Mouse (Mus musculus): Measurements from ENCODE around the gene Gm20604. TPM values are rescaled to one million over a fixed set of nuclear protein-coding genes. Genes with fewer than 3 reads are reported as not detected.
A peak's percentile ranks its signal among the peaks of the same experiment; 100 is the strongest.

The Gm20604 gene
- polyA plus RNA-seq, 1 experiment from 2014 or later = 37.6 TPM

DNA sequence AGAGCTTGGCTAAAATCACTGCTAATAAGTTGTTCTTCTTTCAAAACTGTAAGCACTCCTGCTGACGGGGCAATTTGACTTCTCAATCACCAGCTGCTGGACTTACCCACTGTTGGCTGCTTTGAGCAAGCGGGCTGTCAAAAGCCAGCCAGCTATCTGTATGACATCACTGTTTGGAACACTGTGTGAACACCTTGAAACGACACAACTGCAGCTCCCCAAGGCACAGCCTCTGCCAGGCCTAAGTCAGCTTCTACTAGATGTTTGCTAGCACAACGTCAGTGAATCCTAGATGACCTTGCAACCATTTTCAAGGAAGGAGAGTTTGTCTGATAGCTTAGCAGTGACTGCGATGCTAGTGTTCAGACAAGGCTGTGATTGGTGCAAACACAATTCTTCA lies 19.4 kb downstream of the Gm20604 start:
- Histone ChIP-seq H3K4me3 (no peak overlapping the region), H3K4me1 (replicated peaks) (peaks cover 17% of the 10 kb centered on the region), H3K4me2 (no peak overlapping the region), H3K27ac (replicated peaks) (no peak overlapping the region), H3K9ac (no peak overlapping the region), H3K9me3 (no peaks in the 10 kb centered on the region), H3K27me3 (no peaks in the 10 kb centered on the region), H3K36me3 (no peaks in the 10 kb centered on the region)
- no peak for ATAC-seq (ENCODE audit: low read depth)
- WGBS = 83% methylated on average over 5 of the region's 5 CpGs

DNA sequence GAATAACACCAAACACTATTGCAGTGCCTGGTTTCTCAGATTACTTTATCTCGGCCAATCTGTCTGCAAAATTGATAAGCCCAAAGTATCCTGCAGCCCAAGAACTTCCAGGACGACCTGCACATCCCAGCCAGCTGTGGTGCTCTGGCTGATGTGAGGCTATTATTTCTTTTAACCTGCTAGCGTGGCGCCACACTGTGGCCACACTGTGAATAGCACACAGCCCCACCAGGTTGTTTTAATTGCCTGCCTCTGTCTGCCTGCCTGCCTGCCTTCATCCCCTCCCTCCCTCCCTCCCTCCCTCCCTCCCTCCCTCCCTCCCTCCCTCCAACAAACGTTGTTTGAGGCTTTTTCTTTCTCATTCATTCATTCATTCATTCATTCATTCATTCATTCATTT lies 25.1 kb downstream of the Gm20604 start:
- no peaks in the 10 kb centered on the region for H3K36me3 ChIP-seq
- 15% methylated on average over 5 of the region's 5 CpGs for WGBS
- ATAC-seq (ENCODE audit: low read depth) = no peak
- no peaks in the 10 kb centered on the region for H3K27me3 ChIP-seq
- H3K4me3 ChIP-seq = no peak overlapping the region
- no peaks in the 10 kb centered on the region for H3K9me3 ChIP-seq
- H3K27ac ChIP-seq (replicated peaks) = no peak overlapping the region
- H3K4me2 ChIP-seq = no peak overlapping the region
- no peak overlapping the region for H3K9ac ChIP-seq
- peaks cover 26% of the 10 kb centered on the region for H3K4me1 ChIP-seq (replicated peaks)

DNA sequence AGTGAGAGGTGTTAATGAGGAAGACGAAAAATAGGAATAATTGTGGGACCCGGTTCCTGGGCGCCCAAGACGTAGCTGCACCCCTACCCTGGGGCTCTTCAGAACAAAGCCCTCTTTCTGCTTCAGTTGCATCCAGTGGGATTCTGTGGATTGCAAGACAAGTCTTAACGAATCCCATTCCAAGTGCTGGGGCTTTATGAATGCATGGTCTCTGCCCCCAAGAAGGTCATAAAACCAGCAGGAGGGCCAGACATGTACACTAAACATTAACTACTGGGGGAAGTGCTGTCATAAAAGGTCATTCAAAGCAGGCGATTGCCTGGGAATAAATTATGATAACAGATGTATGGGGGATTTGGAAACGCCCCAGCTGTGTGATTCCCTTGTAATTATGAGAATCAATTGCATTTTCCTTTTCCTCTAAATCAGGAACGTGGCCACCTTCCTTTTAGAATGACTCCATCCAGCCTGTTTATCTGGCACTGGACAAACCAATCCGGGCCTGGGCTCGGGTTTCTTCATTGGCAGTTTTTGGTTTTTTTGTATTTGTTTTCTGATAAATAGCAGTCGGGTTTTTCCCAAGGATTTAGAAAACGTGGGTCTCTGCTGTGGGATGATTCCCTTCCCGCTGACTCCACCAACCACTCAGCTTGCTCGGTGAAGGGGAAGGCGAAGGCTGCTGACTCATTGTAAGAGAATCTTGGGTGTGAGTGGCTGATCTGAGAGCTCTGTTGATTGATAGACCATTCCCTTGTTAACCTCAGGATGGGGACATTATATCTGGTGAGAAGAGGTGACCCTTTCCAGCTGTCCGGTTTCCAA lies 27.5 kb downstream of the Gm20604 start:
- H3K36me3 ChIP-seq = no peaks in the 10 kb centered on the region
- no peaks in the 10 kb centered on the region for H3K27me3 ChIP-seq
- WGBS = 9% methylated on average over 16 of the region's 16 CpGs
- H3K27ac ChIP-seq (replicated peaks) = peak overlapping the region; percentile 87
- peak; percentile 78 for ATAC-seq (ENCODE audit: low read depth)
- H3K9ac ChIP-seq = peak overlapping the region; percentile 1
- peak overlapping the region; percentile 24 for H3K4me3 ChIP-seq
- H3K4me2 ChIP-seq = peak overlapping the region; percentile 53
- no peaks in the 10 kb centered on the region for H3K9me3 ChIP-seq
- peaks cover 26% of the 10 kb centered on the region for H3K4me1 ChIP-seq (replicated peaks)

DNA sequence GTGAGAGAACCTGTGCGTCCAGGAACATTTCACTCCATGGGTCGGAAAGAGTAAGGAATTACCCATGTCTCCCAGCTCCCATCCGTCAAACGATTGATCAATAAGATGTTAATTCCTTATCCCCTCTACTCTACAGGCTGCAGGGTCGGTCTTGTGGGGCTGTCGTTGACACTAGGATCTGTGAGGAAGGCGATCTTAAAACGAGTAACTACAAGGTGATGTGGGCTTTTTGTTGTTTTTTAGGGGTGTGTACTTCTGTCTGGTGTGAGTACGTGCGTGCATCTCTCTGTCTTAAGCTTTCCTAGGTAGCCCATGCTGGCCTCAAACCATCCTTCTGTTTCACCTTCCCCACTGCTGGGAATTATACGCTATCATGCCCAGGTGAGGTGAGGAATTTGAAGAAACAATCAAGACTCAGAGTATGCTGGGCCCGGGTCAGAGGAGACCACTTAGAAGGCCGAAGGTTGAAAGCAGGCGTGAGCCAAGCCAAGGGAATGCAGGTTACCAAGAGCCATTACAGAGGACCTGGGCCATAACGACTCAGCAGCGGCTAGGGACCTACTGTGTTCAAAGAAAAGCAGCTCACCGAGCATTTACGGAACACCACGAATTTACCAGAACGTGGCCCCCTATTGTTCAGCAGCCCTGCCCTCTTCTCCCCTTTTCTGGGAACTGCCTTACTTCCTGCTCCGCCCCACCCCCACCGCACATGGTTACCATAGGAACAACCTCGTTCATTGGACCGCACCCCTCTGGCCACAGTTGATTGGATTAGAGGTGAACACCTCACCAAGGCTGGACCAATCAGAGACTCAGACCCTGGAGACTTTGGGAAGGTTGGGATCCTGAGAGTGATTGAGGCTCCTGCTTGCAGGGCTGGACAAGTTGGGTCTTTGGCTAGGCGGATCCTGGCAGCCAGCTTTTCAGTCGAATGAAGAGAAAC lies 28.3 kb downstream of the Gm20604 start:
- Histone ChIP-seq H3K4me1 (replicated peaks) (peaks cover 26% of the 10 kb centered on the region), H3K27me3 (no peaks in the 10 kb centered on the region), H3K36me3 (no peaks in the 10 kb centered on the region), H3K27ac (replicated peaks) (peak overlapping the region; percentile 87), H3K4me3 (peak overlapping the region; percentile 24), H3K4me2 (peak overlapping the region; percentile 53), H3K9ac (peak overlapping the region; percentile 48), H3K9me3 (no peaks in the 10 kb centered on the region)
- ATAC-seq (ENCODE audit: low read depth) = peak; percentile 98
- WGBS = 22% methylated on average over 26 of the region's 26 CpGs

DNA sequence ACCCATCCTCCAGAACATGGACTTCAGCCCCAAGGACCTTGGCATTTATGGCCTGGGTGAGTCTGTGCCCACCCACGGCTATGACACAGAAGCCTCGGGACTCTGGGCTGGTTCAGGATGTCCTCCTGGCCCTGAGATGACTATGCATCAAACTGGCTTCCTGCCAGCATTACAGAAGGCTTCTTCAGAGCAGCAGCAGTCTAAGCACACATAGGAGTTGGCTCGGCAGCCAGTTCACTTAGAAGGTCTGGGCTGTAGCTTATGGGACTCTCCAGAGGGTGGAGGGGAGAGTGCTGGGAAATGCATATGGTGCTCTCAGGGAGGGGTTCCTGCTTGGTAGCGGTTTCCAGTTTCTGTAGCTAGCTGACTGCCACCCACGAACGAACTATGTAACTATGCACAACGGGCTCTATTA lies 32.7 kb downstream of the Gm20604 start:
- no peak overlapping the region for H3K27ac ChIP-seq (replicated peaks)
- no peaks in the 10 kb centered on the region for H3K9me3 ChIP-seq
- 77% methylated on average over 7 of the region's 7 CpGs for WGBS
- peaks cover 12% of the 10 kb centered on the region for H3K4me1 ChIP-seq (replicated peaks)
- no peak overlapping the region for H3K4me2 ChIP-seq
- ATAC-seq (ENCODE audit: low read depth) = no peak
- H3K4me3 ChIP-seq = no peak overlapping the region
- H3K9ac ChIP-seq = no peak overlapping the region
- no peaks in the 10 kb centered on the region for H3K27me3 ChIP-seq
- no peaks in the 10 kb centered on the region for H3K36me3 ChIP-seq

DNA sequence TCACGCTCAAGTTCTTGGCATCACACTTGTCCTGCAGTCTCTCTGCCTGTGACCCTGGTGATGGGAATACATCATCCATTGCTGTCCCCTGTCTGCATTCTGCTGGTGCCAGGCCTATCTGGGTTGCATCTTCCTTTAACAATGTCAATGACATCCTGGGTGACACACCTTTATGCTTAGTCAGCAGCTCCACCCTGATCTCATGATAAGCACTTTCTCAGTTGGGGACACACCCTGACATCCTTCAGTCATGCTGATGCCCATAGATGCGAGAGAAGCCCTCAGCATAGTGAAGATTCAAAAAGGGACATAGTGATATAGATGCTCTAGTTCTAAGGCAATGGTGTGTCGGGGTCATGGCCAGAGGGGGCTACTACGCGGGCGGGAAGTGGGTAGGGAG lies 33.3 kb downstream of the Gm20604 start:
- Histone ChIP-seq H3K9me3 (no peaks in the 10 kb centered on the region), H3K4me2 (no peak overlapping the region), H3K27ac (replicated peaks) (no peak overlapping the region), H3K4me1 (replicated peaks) (peaks cover 7% of the 10 kb centered on the region), H3K4me3 (no peak overlapping the region), H3K36me3 (no peaks in the 10 kb centered on the region), H3K27me3 (no peaks in the 10 kb centered on the region), H3K9ac (no peak overlapping the region)
- ATAC-seq (ENCODE audit: low read depth) = no peak
- WGBS = 94% methylated on average over 6 of the region's 6 CpGs

DNA sequence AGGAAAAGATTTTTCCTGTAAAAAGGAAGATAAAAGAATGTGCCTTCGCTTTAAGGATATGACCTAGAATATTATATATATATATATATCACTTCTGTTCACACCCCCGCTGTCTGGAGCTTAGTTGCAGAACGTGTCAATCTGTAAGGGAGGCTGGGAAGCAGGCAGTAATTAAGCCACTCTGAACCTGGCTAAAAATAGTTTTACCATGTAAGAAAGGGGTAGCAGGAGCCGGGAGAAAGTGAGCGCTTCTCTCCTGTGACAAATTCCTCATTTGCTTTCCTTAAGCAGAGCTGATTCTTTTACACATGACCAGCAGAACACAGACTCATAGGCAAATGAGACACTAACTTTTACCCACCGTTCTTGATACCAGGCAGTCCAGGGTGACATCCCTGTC lies 34.6 kb downstream of the Gm20604 start:
- 83% methylated on average over 6 of the region's 6 CpGs for WGBS

DNA sequence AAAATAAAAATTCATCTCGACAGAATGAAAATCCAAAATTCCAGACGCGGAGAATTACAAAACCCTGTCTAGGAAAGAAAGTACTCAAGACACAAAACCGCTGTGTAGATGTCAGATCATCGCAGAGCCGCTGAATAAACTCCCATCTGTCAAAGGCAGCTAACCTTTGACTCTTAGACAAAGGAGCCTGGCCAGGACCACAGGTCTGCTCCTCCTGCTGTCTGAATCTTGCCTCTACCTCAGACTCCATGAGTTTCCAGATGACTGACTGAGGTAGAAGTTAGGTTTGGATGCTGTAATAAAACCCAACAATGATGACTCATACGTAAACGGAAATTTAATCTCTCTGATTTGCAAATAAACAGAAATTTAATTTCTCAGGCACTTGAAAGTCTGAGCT lies 35.5 kb downstream of the Gm20604 start:
- Histone ChIP-seq H3K4me2 (no peak overlapping the region), H3K9me3 (no peaks in the 10 kb centered on the region), H3K9ac (no peak overlapping the region), H3K27ac (replicated peaks) (no peak overlapping the region), H3K4me3 (no peak overlapping the region), H3K27me3 (no peaks in the 10 kb centered on the region), H3K4me1 (replicated peaks) (peaks cover 5% of the 10 kb centered on the region; the same call in 1 of the 2 replicates), H3K36me3 (no peaks in the 10 kb centered on the region)
- 74% methylated on average over 8 of the region's 8 CpGs for WGBS
- no peak for ATAC-seq (ENCODE audit: low read depth)

More for the DNA sequence above, 34.6 kb downstream of the Gm20604 start:
- no peak for ATAC-seq (ENCODE audit: low read depth)
- Histone ChIP-seq H3K4me1 (replicated peaks) (peaks cover 5% of the 10 kb centered on the region; the same call in 1 of the 2 replicates), H3K9me3 (no peaks in the 10 kb centered on the region), H3K27me3 (no peaks in the 10 kb centered on the region), H3K4me2 (no peak overlapping the region), H3K4me3 (no peak overlapping the region), H3K9ac (no peak overlapping the region), H3K27ac (replicated peaks) (no peak overlapping the region), H3K36me3 (no peaks in the 10 kb centered on the region)

DNA sequence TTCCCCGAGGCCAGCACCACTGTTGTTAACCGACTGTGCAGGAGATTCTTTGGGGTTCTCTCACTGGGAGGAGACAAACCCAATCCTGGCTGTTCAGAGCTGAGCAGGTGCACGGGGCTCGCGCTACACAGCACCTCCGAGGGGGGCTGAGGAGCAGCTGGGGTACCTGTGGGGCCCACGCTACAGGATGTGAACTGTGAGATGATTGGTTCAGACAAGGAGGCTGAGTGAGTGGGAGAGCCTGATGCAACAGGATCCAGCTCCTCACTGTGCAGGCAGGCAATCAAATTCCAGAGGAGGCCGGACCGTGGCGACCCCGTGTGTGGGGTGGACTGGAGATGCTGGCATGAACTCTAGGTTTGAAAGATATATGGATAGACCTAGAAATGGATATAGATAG lies 36.0 kb downstream of the Gm20604 start:
- no peak overlapping the region for H3K4me2 ChIP-seq
- no peaks in the 10 kb centered on the region for H3K36me3 ChIP-seq
- no peak overlapping the region for H3K4me3 ChIP-seq
- H3K9me3 ChIP-seq = no peaks in the 10 kb centered on the region
- WGBS = 54% methylated on average over 11 of the region's 11 CpGs
- no peaks in the 10 kb centered on the region for H3K27me3 ChIP-seq
- H3K27ac ChIP-seq (replicated peaks) = no peak overlapping the region
- H3K9ac ChIP-seq = no peak overlapping the region
- ATAC-seq (ENCODE audit: low read depth) = no peak
- peaks cover 5% of the 10 kb centered on the region; the same call in 1 of the 2 replicates for H3K4me1 ChIP-seq (replicated peaks)

DNA sequence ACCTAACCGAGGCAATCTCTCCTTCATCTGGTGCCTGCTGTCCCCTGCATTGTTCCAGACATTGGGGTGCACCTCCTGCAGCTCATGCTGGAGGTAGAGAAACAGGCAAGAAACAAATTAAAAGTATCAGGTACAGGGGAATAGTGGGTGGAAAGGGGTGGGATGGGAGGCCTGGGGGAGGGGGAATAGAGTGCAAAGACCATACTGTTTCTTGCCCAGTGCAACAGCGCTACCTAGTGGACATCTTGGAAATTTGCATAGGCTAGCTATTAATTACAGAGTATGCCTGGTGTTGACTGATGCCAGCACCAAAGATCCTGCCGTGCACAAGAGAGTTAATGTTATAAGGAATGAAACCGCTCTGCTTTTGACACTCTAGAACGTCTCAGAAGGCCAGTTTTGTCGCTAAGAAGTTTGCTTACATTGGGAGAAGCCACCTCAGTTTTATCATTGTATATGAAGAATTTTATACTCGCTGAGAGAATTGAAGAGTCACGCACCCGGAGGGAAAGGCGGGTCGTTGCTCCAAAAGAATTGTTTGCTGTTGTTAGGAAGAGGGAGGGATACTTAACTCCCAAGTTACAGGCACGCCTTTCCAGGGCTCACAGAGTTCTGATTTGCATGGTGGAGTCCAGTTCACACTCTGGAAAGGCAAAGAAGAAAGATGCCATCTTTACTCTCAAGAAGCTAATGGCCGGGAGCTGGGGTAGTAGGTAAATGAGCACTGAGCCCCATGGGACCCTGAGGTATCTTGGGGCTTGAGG lies 38.7 kb downstream of the Gm20604 start:
- Histone ChIP-seq H3K4me2 (peak overlapping the region; percentile 21), H3K4me3 (no peak overlapping the region), H3K4me1 (replicated peaks) (peaks cover 5% of the 10 kb centered on the region; the same call in 1 of the 2 replicates), H3K36me3 (no peaks in the 10 kb centered on the region), H3K9ac (no peak overlapping the region), H3K9me3 (no peaks in the 10 kb centered on the region), H3K27ac (replicated peaks) (no peak overlapping the region), H3K27me3 (no peaks in the 10 kb centered on the region)
- peak; percentile 64 for ATAC-seq (ENCODE audit: low read depth)
- WGBS = 31% methylated on average over 13 of the region's 13 CpGs

DNA sequence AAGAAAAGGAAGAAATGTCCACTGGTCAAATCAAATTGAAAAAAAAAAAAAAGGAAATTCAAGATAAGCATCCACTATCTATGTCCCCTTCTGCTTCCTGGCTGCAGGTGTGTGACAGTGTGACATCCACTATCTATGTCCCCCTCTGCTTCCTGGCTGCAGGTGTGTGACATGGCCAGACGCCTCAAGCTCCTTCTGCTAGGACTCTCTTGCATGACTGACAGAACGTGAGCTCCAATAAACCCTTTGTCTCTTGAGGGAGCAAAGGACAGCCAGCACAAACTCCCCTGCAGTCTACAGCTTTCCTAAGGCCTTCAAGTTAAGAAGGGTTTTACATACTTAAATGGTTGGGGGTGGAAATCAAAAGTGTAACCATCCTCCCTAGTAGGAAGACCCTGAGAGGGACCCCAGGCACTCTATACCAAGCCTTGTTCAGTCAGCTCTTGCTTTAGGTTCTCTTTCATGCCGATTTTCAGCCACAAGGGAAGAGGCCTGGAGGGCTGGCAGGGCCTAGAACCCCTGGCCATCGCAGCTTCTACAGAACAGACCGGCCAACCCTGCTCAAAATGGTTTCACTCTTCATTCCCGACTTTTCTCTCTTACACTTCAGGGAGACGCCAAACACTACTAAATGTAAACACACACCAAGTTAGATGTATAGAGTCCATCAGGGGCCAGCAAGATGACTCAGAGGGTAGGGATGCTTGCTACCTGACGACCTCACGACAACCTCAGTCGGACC lies 43.6 kb downstream of the Gm20604 start:
- Histone ChIP-seq H3K4me1 (replicated peaks) (peaks cover 2% of the 10 kb centered on the region; the same call in 1 of the 2 replicates), H3K4me2 (no peak overlapping the region), H3K9me3 (no peaks in the 10 kb centered on the region), H3K27ac (replicated peaks) (no peak overlapping the region), H3K9ac (no peak overlapping the region), H3K4me3 (no peak overlapping the region), H3K36me3 (no peaks in the 10 kb centered on the region), H3K27me3 (no peaks in the 10 kb centered on the region)
- 87% methylated on average over 10 of the region's 10 CpGs for WGBS
- no peak for ATAC-seq (ENCODE audit: low read depth)

Measured in neural tube, embryonic 13.5 days (tissue).